Mouse (Mus musculus) left cerebral cortex, postnatal 36 days (tissue): ENCODE measurements around the gene BC016579. TPM values are rescaled to one million over a fixed set of nuclear protein-coding genes. Genes with fewer than 3 reads are reported as not detected.

ENCODE experiments used
- DNase-seq, 2 experiments: peaks; one replicate each; pipeline ENCODE4 v3.0.0; 2021 to 2022; ENCODE audit warnings: low spot score in 2 of 2, mixed read lengths in 1 of 2
- intact Hi-C: fragments of 180-260 bp; cut with DNase I; formaldehyde crosslinking; loops from one replicate; pipeline ENCODE4 v1.15.1; 2025
- total RNA-seq, 2 experiments: library from RNA; stranded (reverse); gene quantifications; 2 replicates each; pipeline ENCODE4 v1.2.3; 2021

The BC016579 gene
- total RNA-seq, 2 experiments from 2014 or later: 0.20 TPM; not detected in 1

GRCm38 (mm10) chr16:45582512-45582911, 71.4 kb downstream of the BC016579 start:
- intact Hi-C loops: no loop called here
- DNase-seq: no peak

GRCm38 (mm10) chr16:45579883-45580282, 74.0 kb downstream of the BC016579 start:
- DNase-seq: no peak
- intact Hi-C loops: no loop called here

Other genes starting within 250 kb of the BC016579 start
- 100 to 1,000 TPM; 113 to 116 TPM for gene Cd200, start 245.0 kb downstream of the BC016579 start, total RNA-seq
- under 1 TPM; 0.20 to 0.30 TPM for gene Gm609, start 161.1 kb downstream of the BC016579 start, total RNA-seq
- gene Gm17783, start 122.0 kb downstream of the BC016579 start, total RNA-seq: not detected
- gene Slc9c1, start 118.8 kb downstream of the BC016579 start, total RNA-seq: not detected
- not detected for gene Gcsam, start 43.7 kb downstream of the BC016579 start, total RNA-seq
- 1 to 10 TPM; 2.9 to 3.7 TPM for gene Tmprss7, start 39.6 kb upstream of the BC016579 start, total RNA-seq
- 100 to 1,000 TPM; 301 to 357 TPM for gene Tagln3, start 70.5 kb upstream of the BC016579 start, total RNA-seq
- 10 to 100 TPM; 19.5 to 27.1 TPM for gene Abhd10, start 88.9 kb upstream of the BC016579 start, total RNA-seq